Mouse (Mus musculus): Measurements from ENCODE around the gene Adgre5. TPM values are rescaled to one million over a fixed set of nuclear protein-coding genes. Genes with fewer than 3 reads are reported as not detected.

Gene Adgre5
- total and polyA plus RNA-seq, 3 experiments = 44.6 to 73.9 (median 46.4) TPM

DNA sequence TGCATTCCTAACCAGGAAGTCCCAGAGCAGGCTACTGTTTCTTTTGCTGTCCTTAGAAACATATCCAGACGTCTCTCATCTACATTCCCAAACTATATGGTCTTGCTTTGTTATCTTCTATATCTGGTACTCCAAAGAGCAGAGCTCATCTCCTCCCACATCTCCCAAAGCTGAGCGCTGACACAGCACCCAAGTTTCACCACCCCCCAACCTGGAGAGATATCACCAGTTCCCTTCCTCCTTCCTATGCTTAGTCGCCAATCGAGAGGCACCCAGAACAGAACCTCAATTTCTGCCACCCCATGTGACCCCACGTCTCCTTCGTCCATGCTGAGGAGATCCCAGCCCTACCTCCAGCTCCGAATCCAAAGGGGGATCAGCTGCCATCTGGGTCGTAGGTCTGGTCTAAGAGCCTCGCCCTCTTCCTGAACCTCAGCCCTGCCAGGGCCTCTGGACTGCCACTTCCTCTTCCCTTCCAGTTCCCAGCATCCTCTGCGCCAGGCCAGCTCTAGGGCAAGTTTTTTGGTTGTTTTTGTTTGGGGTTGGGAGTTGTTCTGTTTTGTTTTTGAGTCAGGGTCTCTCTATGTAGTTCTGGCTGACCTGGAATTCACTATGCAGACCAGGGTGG, 47.4 kb downstream of the Adgre5 start:
- peak; percentile 57 to 69 for DNase-seq
- H3K9ac ChIP-seq (ENCODE audit: low read depth, low read length) = no peak overlapping the region
- H3K4me1 ChIP-seq (ENCODE audit: control insufficient read depth, insufficient read depth, low read length) = peaks cover 25% of the 10 kb centered on the region
- peaks cover 2% of the 10 kb centered on the region; the same call in 1 of the 2 replicates for H3K36me3 ChIP-seq (ENCODE audit: control insufficient read depth, insufficient read depth, low read length)
- H3K4me3 ChIP-seq = no peak overlapping the region
- peaks cover 2% of the 10 kb centered on the region; the same call in 1 of the 2 replicates for H3K79me2 ChIP-seq (replicated peaks; ENCODE audit: control insufficient read depth, insufficient read depth, low read length)
- TF ChIP-seq CTCF (IDR thresholded peaks at IDR 0.05) = no peak
- no peak for TF ChIP-seq EP300 (IDR thresholded peaks at IDR 0.05; ENCODE audit: insufficient read depth, low read depth, low read length)
- no peak for TF ChIP-seq POLR2A (IDR thresholded peaks at IDR 0.05; ENCODE audit: insufficient read depth, low read depth, low read length)
- peak overlapping the region; percentile 40; the same call in 1 of the 2 replicates for H3K27ac ChIP-seq
- intact Hi-C loops (cut with DNase I) = no loop called here
- H3K27me3 ChIP-seq (ENCODE audit: control insufficient read depth, insufficient read depth, low read length) = no peaks in the 10 kb centered on the region
- 50% methylated on average over 10 of the region's 10 CpGs for WGBS

DNA sequence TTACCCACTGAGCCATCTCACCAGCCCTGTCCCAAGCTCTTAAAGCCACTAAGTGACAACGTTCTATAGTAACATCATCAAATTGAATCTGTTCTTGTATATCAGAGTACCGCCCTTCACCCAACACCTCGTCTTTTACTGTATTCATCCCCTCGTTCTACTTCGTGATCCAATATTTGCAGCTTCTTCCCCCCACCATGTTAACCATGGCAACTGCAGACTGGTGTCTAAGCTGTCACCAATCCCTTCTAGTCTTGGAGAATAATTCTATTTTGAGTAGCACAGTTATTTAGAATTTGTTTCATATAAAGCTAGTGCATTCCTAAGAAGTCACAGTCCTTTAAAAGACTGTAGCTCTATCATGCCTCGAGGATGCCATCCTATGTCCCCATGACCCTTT, 51.9 kb downstream of the Adgre5 start:
- WGBS = 91% methylated on average over 6 of the region's 6 CpGs
- peaks cover 2% of the 10 kb centered on the region; the same call in 1 of the 2 replicates for H3K36me3 ChIP-seq (ENCODE audit: control insufficient read depth, insufficient read depth, low read length)
- no peak overlapping the region for H3K27ac ChIP-seq
- no peak overlapping the region for H3K9ac ChIP-seq (ENCODE audit: low read depth, low read length)
- H3K4me3 ChIP-seq = no peak overlapping the region
- no peaks in the 10 kb centered on the region for H3K79me2 ChIP-seq (replicated peaks; ENCODE audit: control insufficient read depth, insufficient read depth, low read length)
- TF ChIP-seq EP300 (IDR thresholded peaks at IDR 0.05; ENCODE audit: insufficient read depth, low read depth, low read length) (no peak), POLR2A (IDR thresholded peaks at IDR 0.05; ENCODE audit: insufficient read depth, low read depth, low read length) (no peak), CTCF (IDR thresholded peaks at IDR 0.05) (no peak)
- no peak for DNase-seq
- intact Hi-C loops (cut with DNase I) = no loop called here
- no peaks in the 10 kb centered on the region for H3K27me3 ChIP-seq (ENCODE audit: control insufficient read depth, insufficient read depth, low read length)
- peaks cover 7% of the 10 kb centered on the region for H3K4me1 ChIP-seq (ENCODE audit: control insufficient read depth, insufficient read depth, low read length)

DNA sequence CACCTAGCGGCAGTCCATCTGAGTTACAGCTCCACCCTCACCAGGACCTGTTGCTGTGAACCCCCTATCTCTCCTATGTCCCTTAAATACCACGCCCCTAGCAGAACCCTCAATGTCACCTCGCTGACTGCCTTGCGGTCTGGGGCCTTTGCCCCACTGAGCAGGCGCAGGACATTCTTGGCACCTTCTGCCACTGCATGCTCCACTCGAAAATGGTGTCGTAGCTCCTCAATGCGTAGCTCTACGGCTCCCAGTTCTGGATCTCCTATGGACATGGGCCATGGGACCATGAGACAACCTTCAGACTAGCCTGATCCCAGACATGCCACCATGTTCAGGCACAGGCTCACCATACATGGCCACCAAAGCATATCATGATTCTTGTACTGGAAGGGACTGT, 56.6 kb downstream of the Adgre5 start:
- TF ChIP-seq CTCF (IDR thresholded peaks at IDR 0.05) (no peak), EP300 (IDR thresholded peaks at IDR 0.05; ENCODE audit: insufficient read depth, low read depth, low read length) (no peak), POLR2A (IDR thresholded peaks at IDR 0.05; ENCODE audit: insufficient read depth, low read depth, low read length) (no peak)
- H3K4me1 ChIP-seq (ENCODE audit: control insufficient read depth, insufficient read depth, low read length) = no peaks in the 10 kb centered on the region
- H3K4me3 ChIP-seq = no peak overlapping the region
- WGBS = 88% methylated on average over 9 of the region's 9 CpGs
- H3K79me2 ChIP-seq (replicated peaks; ENCODE audit: control insufficient read depth, insufficient read depth, low read length) = no peaks in the 10 kb centered on the region
- no peak overlapping the region for H3K9ac ChIP-seq (ENCODE audit: low read depth, low read length)
- DNase-seq = no peak
- no peaks in the 10 kb centered on the region for H3K36me3 ChIP-seq (ENCODE audit: control insufficient read depth, insufficient read depth, low read length)
- H3K27ac ChIP-seq = no peak overlapping the region
- intact Hi-C loops (cut with DNase I) = no loop called here
- H3K27me3 ChIP-seq (ENCODE audit: control insufficient read depth, insufficient read depth, low read length) = no peaks in the 10 kb centered on the region

DNA sequence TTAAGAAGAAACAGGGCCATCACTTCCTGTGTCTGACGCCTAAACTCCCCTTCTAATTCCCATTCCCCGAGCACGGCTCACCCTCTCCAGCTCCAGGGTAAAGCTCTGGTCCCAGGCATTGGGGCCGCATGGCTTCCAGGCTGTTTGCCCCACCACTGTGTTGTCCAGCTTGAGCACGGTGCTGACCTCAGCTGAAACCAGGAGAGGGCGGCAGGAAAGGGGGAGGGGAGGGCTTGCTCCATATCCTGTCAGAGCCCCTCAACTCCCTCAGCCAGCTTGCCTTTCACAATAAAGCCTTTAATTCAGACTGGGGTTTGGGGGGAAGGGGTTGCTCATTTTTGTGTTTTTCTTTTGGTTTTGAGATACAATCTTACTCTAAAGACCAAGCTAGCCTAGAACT, 60.0 kb downstream of the Adgre5 start:
- no peaks in the 10 kb centered on the region for H3K36me3 ChIP-seq (ENCODE audit: control insufficient read depth, insufficient read depth, low read length)
- no peak for DNase-seq
- TF ChIP-seq CTCF (IDR thresholded peaks at IDR 0.05) (no peak), EP300 (IDR thresholded peaks at IDR 0.05; ENCODE audit: insufficient read depth, low read depth, low read length) (no peak)
- WGBS = 35% methylated on average over 6 of the region's 6 CpGs
- H3K4me1 ChIP-seq (ENCODE audit: control insufficient read depth, insufficient read depth, low read length) = no peaks in the 10 kb centered on the region
- H3K9ac ChIP-seq (ENCODE audit: low read depth, low read length) = no peak overlapping the region
- intact Hi-C loops (cut with DNase I) = no loop called here
- H3K27me3 ChIP-seq (ENCODE audit: control insufficient read depth, insufficient read depth, low read length) = no peaks in the 10 kb centered on the region
- H3K79me2 ChIP-seq (replicated peaks; ENCODE audit: control insufficient read depth, insufficient read depth, low read length) = no peaks in the 10 kb centered on the region
- H3K27ac ChIP-seq = no peak overlapping the region
- H3K4me3 ChIP-seq = no peak overlapping the region

DNA sequence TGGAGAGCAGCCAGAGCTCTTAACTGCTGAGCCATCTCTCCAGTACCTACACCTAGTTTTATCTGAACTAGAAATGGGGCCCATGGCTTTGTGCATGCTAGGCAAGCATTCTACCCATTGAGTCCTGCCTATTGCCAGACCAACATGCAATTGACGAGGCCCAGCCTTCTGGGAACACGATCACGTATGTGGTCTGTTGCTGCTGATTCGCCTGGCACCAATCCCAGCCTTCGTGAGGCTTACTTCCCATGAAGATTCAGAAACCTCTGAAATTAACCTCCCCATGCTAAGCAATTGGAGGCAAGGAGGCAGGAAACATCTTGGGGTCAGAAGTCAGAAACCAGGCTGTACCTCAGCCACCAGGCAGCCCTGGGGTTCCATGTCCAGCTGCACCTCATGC, 60.5 kb downstream of the Adgre5 start:
- no peak for DNase-seq
- intact Hi-C loops (cut with DNase I) = no loop called here
- Histone ChIP-seq H3K4me1 (ENCODE audit: control insufficient read depth, insufficient read depth, low read length) (no peaks in the 10 kb centered on the region), H3K4me3 (no peak overlapping the region), H3K27ac (no peak overlapping the region), H3K9ac (ENCODE audit: low read depth, low read length) (no peak overlapping the region), H3K27me3 (ENCODE audit: control insufficient read depth, insufficient read depth, low read length) (no peaks in the 10 kb centered on the region), H3K36me3 (ENCODE audit: control insufficient read depth, insufficient read depth, low read length) (no peaks in the 10 kb centered on the region), H3K79me2 (replicated peaks; ENCODE audit: control insufficient read depth, insufficient read depth, low read length) (no peaks in the 10 kb centered on the region)
- TF ChIP-seq EP300 (IDR thresholded peaks at IDR 0.05; ENCODE audit: insufficient read depth, low read depth, low read length) = no peak
- WGBS = 59% methylated on average over 5 of the region's 5 CpGs

DNA sequence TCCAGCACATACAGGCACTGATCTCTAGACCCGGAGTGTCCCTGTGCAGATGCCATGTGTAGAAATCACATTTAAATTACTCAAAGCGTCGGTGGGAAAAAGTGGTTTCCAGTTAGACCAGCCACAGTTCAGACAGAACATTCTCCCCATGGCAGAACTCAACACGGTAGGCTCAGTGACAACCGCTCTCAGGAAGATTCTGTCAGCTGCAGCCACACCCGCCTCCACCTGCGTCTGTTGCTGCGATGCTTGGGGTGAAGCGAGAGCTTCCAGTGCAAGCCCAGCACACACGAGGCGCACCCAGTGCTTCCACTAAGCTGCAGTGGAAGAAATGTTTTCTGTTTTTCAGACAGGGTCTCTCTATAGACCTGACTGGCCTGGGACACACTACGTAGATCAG, 61.3 kb downstream of the Adgre5 start:
- Histone ChIP-seq H3K27me3 (ENCODE audit: control insufficient read depth, insufficient read depth, low read length) (no peaks in the 10 kb centered on the region), H3K27ac (no peak overlapping the region), H3K4me3 (no peak overlapping the region), H3K9ac (ENCODE audit: low read depth, low read length) (no peak overlapping the region), H3K4me1 (ENCODE audit: control insufficient read depth, insufficient read depth, low read length) (no peaks in the 10 kb centered on the region), H3K36me3 (ENCODE audit: control insufficient read depth, insufficient read depth, low read length) (no peaks in the 10 kb centered on the region), H3K79me2 (replicated peaks; ENCODE audit: control insufficient read depth, insufficient read depth, low read length) (no peaks in the 10 kb centered on the region)
- 92% methylated on average over 12 of the region's 12 CpGs for WGBS
- no peak for DNase-seq
- intact Hi-C loops (cut with DNase I) = no loop called here
- TF ChIP-seq EP300 (IDR thresholded peaks at IDR 0.05; ENCODE audit: insufficient read depth, low read depth, low read length) (no peak), CTCF (IDR thresholded peaks at IDR 0.05) (no peak), POLR2A (IDR thresholded peaks at IDR 0.05; ENCODE audit: insufficient read depth, low read depth, low read length) (no peak)
